Mouse (Mus musculus) stomach, postnatal 0 days (tissue): ENCODE results near the gene Anln.

Experiments used
- CTCF ChIP-seq: IDR thresholded peaks from 2 replicates; pipeline ENCODE4 v1.5.1; 2016; ENCODE audit warnings: antibody characterized with exemption, low read depth, mild to moderate bottlenecking, moderate library complexity
- EP300 ChIP-seq: optimal IDR thresholded peaks from 2 replicates; pipeline ENCODE3; 2016; ENCODE audit warnings: antibody characterized with exemption

DNA sequence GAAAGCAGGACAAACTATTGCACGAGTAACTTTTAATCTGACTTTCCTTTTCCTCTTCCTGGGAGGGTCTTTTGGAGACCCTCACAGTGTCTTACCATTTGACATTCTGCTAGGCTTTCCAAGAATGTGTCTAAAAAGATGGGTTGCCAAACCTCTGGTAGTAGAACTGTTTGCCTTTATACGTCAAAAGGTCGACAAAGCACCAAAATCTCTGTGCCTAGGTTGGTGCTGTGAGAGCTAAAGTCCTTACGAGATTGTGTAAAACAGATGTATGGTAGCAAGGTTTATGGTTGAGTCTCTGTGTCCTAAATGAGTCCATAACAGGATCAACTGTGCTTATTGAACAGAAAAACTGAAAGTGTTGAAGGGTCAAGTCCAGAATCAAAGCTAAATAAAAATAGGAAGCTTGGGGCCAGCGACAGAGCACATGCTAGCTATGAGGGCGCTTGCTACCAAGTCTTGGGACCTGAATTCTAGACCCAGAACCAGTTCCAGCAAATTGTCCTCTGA lies 803 bp upstream of the Anln start:
- TF ChIP-seq CTCF (no peak), EP300 (no peak)
